Mouse (Mus musculus): ENCODE results near the gene Tspan11. TPM values are rescaled to one million over a fixed set of nuclear protein-coding genes. Genes with fewer than 3 reads are reported as not detected.

Tspan11 gene
- polyA plus RNA-seq, 1 experiment from 2014 or later, result 17.1 TPM

- no peak overlapping the region for H3K9ac ChIP-seq (replicated peaks)
- H3K36me3 ChIP-seq, result peaks cover 22% of the 10 kb centered on the region; the same call in 1 of the 2 replicates
- no peak for ATAC-seq (ENCODE audit: low FRiP score, low read depth)
- 0 out of 2 replicates have a peak, but pooled peaks cover 7% of the 10 kb centered on the region for H3K27me3 ChIP-seq
- WGBS, result 95% methylated on average over 8 of the region's 8 CpGs
- H3K4me2 ChIP-seq (replicated peaks), result no peak overlapping the region
- no peaks in the 10 kb centered on the region for H3K9me3 ChIP-seq
- no peak overlapping the region for H3K27ac ChIP-seq (replicated peaks)
- H3K4me3 ChIP-seq, result no peak overlapping the region
- H3K4me1 ChIP-seq, result no peaks in the 10 kb centered on the region
These were observed 55.0 kb downstream of the Tspan11 start for GRCm38 (mm10) chr6:127942421-127942820.

DNA sequence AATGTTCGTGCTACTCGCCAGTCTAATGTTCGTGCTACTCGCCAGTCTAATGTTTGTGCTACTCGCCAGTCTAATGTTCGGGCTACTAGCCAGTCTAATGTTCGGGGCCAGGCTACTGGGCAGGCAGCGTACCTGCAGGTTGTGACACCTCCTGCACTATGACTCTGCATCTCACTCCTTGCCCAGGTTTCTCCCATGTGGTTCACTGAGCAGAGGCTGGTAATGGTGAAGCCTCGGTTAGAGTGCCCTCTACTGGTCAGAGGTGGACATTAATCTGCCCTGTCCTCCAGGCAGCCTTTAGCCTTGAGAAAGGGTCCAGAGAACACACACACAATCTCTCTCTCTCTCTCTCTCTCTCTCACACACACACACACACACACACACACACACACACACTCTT lies 58.3 kb downstream of the Tspan11 start:
- H3K4me3 ChIP-seq, result no peak overlapping the region
- H3K27ac ChIP-seq (replicated peaks), result no peak overlapping the region
- H3K9me3 ChIP-seq, result no peaks in the 10 kb centered on the region
- H3K36me3 ChIP-seq, result peaks cover 15% of the 10 kb centered on the region; the same call in 1 of the 2 replicates
- no peaks in the 10 kb centered on the region for H3K4me1 ChIP-seq
- H3K9ac ChIP-seq (replicated peaks), result no peak overlapping the region
- WGBS, result 65% methylated on average over 9 of the region's 9 CpGs
- no peak overlapping the region for H3K4me2 ChIP-seq (replicated peaks)
- ATAC-seq (ENCODE audit: low FRiP score, low read depth), result peak; percentile 74; the same call in 1 of the 2 replicates
- H3K27me3 ChIP-seq, result 0 out of 2 replicates have a peak, but pooled peaks cover 7% of the 10 kb centered on the region

GRCm38 (mm10) chr6:127948656-127949055 lies 61.3 kb downstream of the Tspan11 start:
- whole genome bisulfite sequencing, result 53% methylated on average over 9 of the region's 9 CpGs
- Histone ChIP-seq H3K4me3 (no peak overlapping the region), H3K9ac (replicated peaks) (no peak overlapping the region), H3K4me1 (no peaks in the 10 kb centered on the region), H3K27ac (replicated peaks) (no peak overlapping the region), H3K27me3 (0 out of 2 replicates have a peak, but pooled peaks cover 7% of the 10 kb centered on the region), H3K4me2 (replicated peaks) (no peak overlapping the region), H3K36me3 (peaks cover 12% of the 10 kb centered on the region; the same call in 1 of the 2 replicates), H3K9me3 (no peaks in the 10 kb centered on the region)
- no peak for ATAC-seq (ENCODE audit: low FRiP score, low read depth)

DNA sequence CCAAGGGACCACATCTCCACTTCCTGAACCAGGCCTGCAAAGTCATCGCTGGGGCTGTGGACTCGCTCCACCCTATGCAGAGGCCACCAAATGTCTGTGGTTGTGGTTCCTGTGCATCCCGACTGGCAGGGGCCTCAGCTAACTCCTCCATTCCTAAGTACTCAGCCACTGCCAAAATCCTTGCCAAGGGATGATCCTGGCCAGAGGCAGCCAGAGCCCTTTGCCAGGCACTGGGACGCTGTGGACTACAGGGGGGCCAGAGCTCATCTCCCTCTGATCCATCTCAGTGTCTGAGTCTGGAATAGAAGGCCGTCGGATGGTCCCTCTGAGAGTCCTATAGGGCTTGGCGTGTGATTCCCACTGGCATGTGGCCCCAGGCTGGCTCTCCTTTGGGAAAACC lies 62.5 kb downstream of the Tspan11 start:
- Histone ChIP-seq H3K4me3 (no peak overlapping the region), H3K36me3 (no peaks in the 10 kb centered on the region), H3K4me2 (replicated peaks) (no peak overlapping the region), H3K9ac (replicated peaks) (no peak overlapping the region), H3K4me1 (no peaks in the 10 kb centered on the region), H3K27ac (replicated peaks) (no peak overlapping the region), H3K27me3 (0 out of 2 replicates have a peak, but pooled peaks cover 2% of the 10 kb centered on the region), H3K9me3 (no peaks in the 10 kb centered on the region)
- ATAC-seq (ENCODE audit: low FRiP score, low read depth), result no peak
- 88% methylated on average over 7 of the region's 7 CpGs for WGBS

GRCm38 (mm10) chr6:127953071-127953470 lies 65.7 kb downstream of the Tspan11 start:
- Histone ChIP-seq H3K27ac (replicated peaks) (no peak overlapping the region), H3K4me1 (no peaks in the 10 kb centered on the region), H3K4me3 (no peak overlapping the region), H3K9ac (replicated peaks) (no peak overlapping the region), H3K9me3 (no peaks in the 10 kb centered on the region), H3K36me3 (no peaks in the 10 kb centered on the region), H3K4me2 (replicated peaks) (no peak overlapping the region), H3K27me3 (no peaks in the 10 kb centered on the region)
- no peak for ATAC-seq (ENCODE audit: low FRiP score, low read depth)
- WGBS, result 85% methylated on average over 4 of the region's 4 CpGs

DNA sequence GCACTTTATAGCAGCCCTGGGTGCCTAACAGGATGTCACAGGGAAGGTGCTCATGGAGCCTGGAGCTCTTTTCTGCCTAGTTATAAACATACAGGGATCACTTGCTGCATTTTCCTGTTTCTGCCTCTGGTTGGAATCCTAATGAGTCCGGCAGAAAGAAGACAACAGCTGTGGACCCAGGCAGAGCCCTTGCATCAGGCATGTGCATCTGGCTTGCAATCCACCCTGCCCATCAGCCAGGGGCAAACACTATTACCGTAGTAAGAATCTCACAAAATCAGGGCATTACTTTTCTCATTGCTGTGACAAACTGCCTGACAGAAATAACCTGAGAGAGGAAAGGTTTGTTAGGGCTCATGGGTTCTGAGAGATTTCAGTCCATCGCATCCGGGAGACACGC lies 68.8 kb downstream of the Tspan11 start:
- WGBS, result 90% methylated on average over 5 of the region's 5 CpGs
- ATAC-seq (ENCODE audit: low FRiP score, low read depth), result no peak

DNA sequence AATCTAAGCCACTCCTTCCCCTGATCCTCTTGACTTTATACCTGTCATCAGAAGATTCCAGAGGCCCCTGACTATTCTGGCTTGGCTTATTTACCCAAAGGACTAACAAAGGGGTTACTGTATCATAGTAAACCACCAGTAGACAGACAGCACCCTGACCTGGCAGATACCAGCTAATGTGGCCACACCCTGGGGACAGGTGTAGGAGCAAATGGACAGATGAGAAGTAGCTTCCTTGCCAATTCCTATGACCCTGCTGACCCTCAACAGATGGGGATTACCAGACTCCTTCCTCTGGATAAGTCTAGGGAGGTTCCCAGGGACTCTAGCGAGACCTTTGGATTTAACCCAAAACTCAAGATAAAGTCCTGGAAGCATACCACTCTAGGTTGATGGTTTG lies 72.8 kb downstream of the Tspan11 start:
- ATAC-seq (ENCODE audit: low FRiP score, low read depth), result no peak
- H3K36me3 ChIP-seq, result no peaks in the 10 kb centered on the region
- no peaks in the 10 kb centered on the region for H3K27me3 ChIP-seq
- 96% methylated on average over 1 of the region's 1 CpGs for WGBS
- H3K4me2 ChIP-seq (replicated peaks), result no peak overlapping the region
- no peak overlapping the region for H3K4me3 ChIP-seq
- no peak overlapping the region for H3K27ac ChIP-seq (replicated peaks)
- no peak overlapping the region for H3K9ac ChIP-seq (replicated peaks)
- H3K9me3 ChIP-seq, result no peaks in the 10 kb centered on the region
- H3K4me1 ChIP-seq, result no peaks in the 10 kb centered on the region

More for the DNA sequence above, 68.8 kb downstream of the Tspan11 start:
- Histone ChIP-seq H3K4me2 (replicated peaks) (no peak overlapping the region), H3K36me3 (no peaks in the 10 kb centered on the region), H3K4me1 (no peaks in the 10 kb centered on the region), H3K27ac (replicated peaks) (no peak overlapping the region), H3K9ac (replicated peaks) (no peak overlapping the region), H3K4me3 (no peak overlapping the region), H3K9me3 (no peaks in the 10 kb centered on the region), H3K27me3 (no peaks in the 10 kb centered on the region)

GRCm38 (mm10) chr6:127965497-127965896 lies 78.1 kb downstream of the Tspan11 start:
- Histone ChIP-seq H3K4me1 (peaks cover 10% of the 10 kb centered on the region; the same call in 1 of the 2 replicates), H3K27ac (replicated peaks) (no peak overlapping the region), H3K9me3 (no peaks in the 10 kb centered on the region), H3K9ac (replicated peaks) (no peak overlapping the region), H3K4me3 (no peak overlapping the region), H3K36me3 (no peaks in the 10 kb centered on the region), H3K4me2 (replicated peaks) (no peak overlapping the region), H3K27me3 (no peaks in the 10 kb centered on the region)
- WGBS, result 37% methylated on average over 8 of the region's 8 CpGs
- peak; percentile 21; the same call in 1 of the 2 replicates for ATAC-seq (ENCODE audit: low FRiP score, low read depth)

DNA sequence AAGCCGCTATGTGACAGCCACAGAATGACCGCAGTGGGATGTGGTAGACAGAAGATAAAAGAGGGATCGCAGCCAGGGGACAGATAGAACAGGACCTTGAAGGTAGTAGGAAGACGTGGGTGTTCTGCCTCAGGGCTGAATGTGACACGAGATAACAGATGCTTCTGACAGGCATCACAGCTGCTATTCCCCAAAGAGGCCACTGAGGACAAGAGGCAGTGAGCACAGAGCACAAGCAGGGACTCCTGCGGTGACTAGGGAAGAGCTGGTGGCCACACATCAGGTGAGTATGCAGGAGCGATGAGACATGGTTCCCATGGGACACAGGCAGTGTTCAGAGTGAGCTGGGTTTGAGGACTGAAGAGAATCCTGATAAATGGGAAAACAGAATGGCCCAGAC lies 82.3 kb downstream of the Tspan11 start:
- no peaks in the 10 kb centered on the region for H3K9me3 ChIP-seq
- peak; percentile 21; the same call in 1 of the 2 replicates for ATAC-seq (ENCODE audit: low FRiP score, low read depth)
- H3K9ac ChIP-seq (replicated peaks), result no peak overlapping the region
- 70% methylated on average over 7 of the region's 7 CpGs for WGBS
- no peak overlapping the region for H3K4me2 ChIP-seq (replicated peaks)
- H3K27ac ChIP-seq (replicated peaks), result no peak overlapping the region
- no peak overlapping the region for H3K4me3 ChIP-seq
- H3K4me1 ChIP-seq, result peaks cover 20% of the 10 kb centered on the region; the same call in 1 of the 2 replicates
- H3K27me3 ChIP-seq, result no peaks in the 10 kb centered on the region
- no peaks in the 10 kb centered on the region for H3K36me3 ChIP-seq

GRCm38 (mm10) chr6:127970120-127970519 lies 82.7 kb downstream of the Tspan11 start:
- WGBS, result 8% methylated on average over 7 of the region's 7 CpGs
- H3K4me3 ChIP-seq, result no peak overlapping the region
- no peak overlapping the region for H3K27ac ChIP-seq (replicated peaks)
- peaks cover 20% of the 10 kb centered on the region; the same call in 1 of the 2 replicates for H3K4me1 ChIP-seq
- no peak overlapping the region for H3K9ac ChIP-seq (replicated peaks)
- no peak overlapping the region for H3K4me2 ChIP-seq (replicated peaks)
- ATAC-seq (ENCODE audit: low FRiP score, low read depth), result peak; percentile 51; the same call in 1 of the 2 replicates
- H3K9me3 ChIP-seq, result no peaks in the 10 kb centered on the region
- no peaks in the 10 kb centered on the region for H3K27me3 ChIP-seq
- no peaks in the 10 kb centered on the region for H3K36me3 ChIP-seq

DNA sequence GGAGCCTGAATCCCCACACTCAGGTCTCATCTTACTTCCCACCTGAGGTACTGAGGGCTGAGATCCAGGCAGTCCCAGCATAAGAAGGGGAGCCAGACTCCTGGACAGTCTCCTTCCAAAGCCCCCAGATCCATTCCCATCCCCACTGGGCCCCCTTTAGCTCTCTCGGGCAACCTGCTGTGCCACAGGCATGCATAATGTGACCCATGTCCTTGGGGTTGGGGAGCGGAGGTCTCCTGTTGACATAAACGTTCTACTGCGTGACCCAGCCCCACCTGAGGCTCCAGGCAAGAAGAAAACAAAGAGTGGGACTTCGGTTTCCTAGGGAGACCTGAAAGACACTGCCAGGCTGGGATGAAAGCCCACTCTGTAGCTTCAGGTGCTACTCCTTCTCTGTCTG lies 83.5 kb downstream of the Tspan11 start:
- Histone ChIP-seq H3K27ac (replicated peaks) (no peak overlapping the region), H3K9ac (replicated peaks) (no peak overlapping the region), H3K4me3 (no peak overlapping the region), H3K36me3 (no peaks in the 10 kb centered on the region), H3K4me2 (replicated peaks) (no peak overlapping the region), H3K27me3 (no peaks in the 10 kb centered on the region), H3K9me3 (no peaks in the 10 kb centered on the region), H3K4me1 (peaks cover 20% of the 10 kb centered on the region; the same call in 1 of the 2 replicates)
- WGBS, result 66% methylated on average over 5 of the region's 5 CpGs
- no peak for ATAC-seq (ENCODE audit: low FRiP score, low read depth)

DNA sequence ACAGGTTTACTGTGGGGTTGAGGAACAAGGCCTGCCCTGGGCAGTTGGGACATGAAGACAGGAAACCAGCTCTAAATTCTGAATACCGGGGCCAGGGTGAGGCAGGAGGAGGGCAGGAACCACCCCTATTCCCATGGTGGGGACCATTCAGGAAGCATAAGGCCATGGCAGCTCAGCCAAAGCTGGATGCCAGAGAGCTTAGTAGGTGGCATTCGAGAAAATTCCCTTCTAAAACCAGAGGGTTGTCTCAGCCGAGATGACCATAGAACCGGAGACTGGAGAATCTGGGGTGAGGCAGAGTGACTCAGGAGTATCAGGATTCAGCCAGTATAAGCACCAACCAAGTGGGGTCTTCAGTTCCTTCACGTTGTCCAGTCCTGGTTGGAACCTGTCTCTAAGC lies 84.5 kb downstream of the Tspan11 start:
- WGBS, result 84% methylated on average over 5 of the region's 5 CpGs
- peaks cover 17% of the 10 kb centered on the region; the same call in 1 of the 2 replicates for H3K4me1 ChIP-seq
- no peak overlapping the region for H3K4me2 ChIP-seq (replicated peaks)
- H3K9ac ChIP-seq (replicated peaks), result no peak overlapping the region
- ATAC-seq (ENCODE audit: low FRiP score, low read depth), result no peak
- no peaks in the 10 kb centered on the region for H3K27me3 ChIP-seq
- no peaks in the 10 kb centered on the region for H3K36me3 ChIP-seq
- no peak overlapping the region for H3K27ac ChIP-seq (replicated peaks)
- H3K4me3 ChIP-seq, result no peak overlapping the region
- H3K9me3 ChIP-seq, result no peaks in the 10 kb centered on the region

GRCm38 (mm10) chr6:127973553-127973952 lies 86.2 kb downstream of the Tspan11 start:
- Histone ChIP-seq H3K4me3 (no peak overlapping the region), H3K4me1 (peaks cover 15% of the 10 kb centered on the region; the same call in 1 of the 2 replicates), H3K4me2 (replicated peaks) (no peak overlapping the region), H3K9ac (replicated peaks) (no peak overlapping the region), H3K9me3 (no peaks in the 10 kb centered on the region), H3K27me3 (no peaks in the 10 kb centered on the region), H3K36me3 (no peaks in the 10 kb centered on the region), H3K27ac (replicated peaks) (peak overlapping the region; percentile 0; the same call in 1 of the 2 replicates)
- WGBS, result 43% methylated on average over 6 of the region's 6 CpGs
- no peak for ATAC-seq (ENCODE audit: low FRiP score, low read depth)
